Mouse (Mus musculus) kidney, adult 2 months (tissue): ENCODE measurements at regions not wholly inside any gene's neighbourhood (a gene's known extent, or its start where the extent isn't known, plus 50 kb on each side); places are given as distances from the start of the nearest gene placed in this dataset.
"Not testable (repeated sequence)": the region's sequence is repeated elsewhere in the genome, so short reads cannot be mapped to it uniquely, and the experiment has no call there.

Experiments
- DNase-seq: peaks from one replicate; pipeline ENCODE4 v3.0.0; 2021
- H3K27ac ChIP-seq: fragments of 200-500 bp; 2 replicates; pipeline ENCODE4 v1.5.1; 2012; ENCODE audit warnings: low read depth, low read length, control low read depth, inconsistent platforms; ENCODE audit not compliant: insufficient read depth
- H3K27me3 ChIP-seq: fragments of 200-500 bp; replicated peaks from 2 replicates; pipeline ENCODE4 v1.6.1; 2012; ENCODE audit warnings: mild to moderate bottlenecking, moderate library complexity, low read length, inconsistent platforms; ENCODE audit not compliant: control insufficient read depth, insufficient read depth
- H3K36me3 ChIP-seq: fragments of 200-500 bp; 2 replicates; pipeline ENCODE4 v1.6.1; 2012; ENCODE audit warnings: mild to moderate bottlenecking, moderate library complexity, low read length, inconsistent platforms; ENCODE audit not compliant: control insufficient read depth, insufficient read depth
- H3K4me1 ChIP-seq: fragments of 200-500 bp; 2 replicates; pipeline ENCODE4 v1.6.1; 2011; ENCODE audit warnings: low read length; ENCODE audit not compliant: control insufficient read depth, insufficient read depth
- H3K4me3 ChIP-seq: fragments of 200-500 bp; 2 replicates; pipeline ENCODE4 v1.5.1; 2011; ENCODE audit warnings: mild to moderate bottlenecking, low read depth, low read length, control low read depth; ENCODE audit not compliant: insufficient read depth
- CTCF ChIP-seq: fragments of 200-500 bp; conservative IDR thresholded peaks from 2 replicates; pipeline ENCODE4 v1.5.1; 2011; ENCODE audit warnings: low read depth, mild to moderate bottlenecking, control low read depth, low read length, moderate library complexity, mixed read lengths; ENCODE audit not compliant: insufficient read depth, insufficient read length
- POLR2A ChIP-seq: fragments of 200-500 bp; IDR thresholded peaks from one replicate; pipeline ENCODE4 v1.6.1; 2011; ENCODE audit warnings: low read depth, low read length, control low read depth
- WGBS: fragments of 180-500 bp; shearing (Covaris S2); methylation state at CpG from one replicate; pipeline ENCODE4 v1.1.7; 2018; 5-methylcytosine and 5-hydroxymethylcytosine counted together

- WGBS = 85% methylated on average over 2 of the region's 2 CpGs
- DNase-seq = no peak
- no peak overlapping the region for H3K4me3 ChIP-seq
- no peak overlapping the region for H3K27ac ChIP-seq
- H3K4me1 ChIP-seq = no peaks in the 10 kb centered on the region
- TF ChIP-seq POLR2A (no peak), CTCF (no peak)
- no peaks in the 10 kb centered on the region for H3K36me3 ChIP-seq
- H3K27me3 ChIP-seq = no peaks in the 10 kb centered on the region
Measured at GRCm38 (mm10) chrX:133119026-133119425, 569.8 kb downstream of the Pcdh19 start.

GRCm38 (mm10) chrX:133110173-133110572, 578.6 kb downstream of the Pcdh19 start:
- Histone ChIP-seq H3K27me3 (no peaks in the 10 kb centered on the region), H3K4me1 (no peaks in the 10 kb centered on the region), H3K36me3 (no peaks in the 10 kb centered on the region), H3K4me3 (no peak overlapping the region), H3K27ac (no peak overlapping the region)
- TF ChIP-seq POLR2A = no peak
- no peak for TF ChIP-seq CTCF
- 97% methylated on average over 1 of the region's 1 CpGs for WGBS
- no peak for DNase-seq

- Histone ChIP-seq H3K27me3 (no peaks in the 10 kb centered on the region), H3K36me3 (no peaks in the 10 kb centered on the region), H3K27ac (no peak overlapping the region), H3K4me3 (no peak overlapping the region), H3K4me1 (no peaks in the 10 kb centered on the region)
- no peak for DNase-seq
- no peak for TF ChIP-seq POLR2A
- no peak for TF ChIP-seq CTCF
- WGBS = 73% methylated on average over 3 of the region's 3 CpGs
Measured at GRCm38 (mm10) chrX:133092983-133093382, 595.8 kb downstream of the Pcdh19 start.

GRCm38 (mm10) chrX:133064116-133064515, 624.7 kb downstream of the Pcdh19 start:
- not testable (repeated sequence) for H3K27ac ChIP-seq, H3K27me3 ChIP-seq, H3K4me3 ChIP-seq, H3K4me1 ChIP-seq, H3K36me3 ChIP-seq
- peak; percentile 4 for DNase-seq
- TF ChIP-seq CTCF = 0 out of 2 replicates have a peak, but pooled peaks have one; percentile 14
- 70% methylated on average over 3 of the region's 3 CpGs for WGBS
